Mouse (Mus musculus) midbrain, embryonic 16.5 days (tissue): Measurements from ENCODE around the gene Nup210. TPM values are rescaled to one million over a fixed set of nuclear protein-coding genes. Genes with fewer than 3 reads are reported as not detected.

Experiments
- ATAC-seq: fragments of 200-750 bp; cut with Nextera tagmentation; 2 replicates; pipeline ENCODE4 v1.8.0; 2017; ENCODE audit warnings: moderate TSS enrichment
- H3K27ac ChIP-seq: fragments of 300-500 bp; sonication (generic); 2 replicates; pipeline ENCODE4 v1.5.1; 2014; ENCODE audit warnings: mild to moderate bottlenecking, low read length, mixed read lengths
- H3K27me3 ChIP-seq: fragments of 300-500 bp; sonication (generic); 2 replicates; pipeline ENCODE4 v1.6.1; 2014; ENCODE audit warnings: low read depth, low read length, mixed read lengths; ENCODE audit not compliant: control insufficient read depth, insufficient read depth
- H3K36me3 ChIP-seq: fragments of 300-500 bp; sonication (generic); 2 replicates; pipeline ENCODE4 v1.6.1; 2014; ENCODE audit warnings: mild to moderate bottlenecking, low read length, moderate library complexity, mixed read lengths; ENCODE audit not compliant: control insufficient read depth, insufficient read depth
- H3K4me1 ChIP-seq: fragments of 300-500 bp; sonication (generic); 2 replicates; pipeline ENCODE4 v1.6.1; 2014; ENCODE audit warnings: mild to moderate bottlenecking, low read length, mixed read lengths; ENCODE audit not compliant: control insufficient read depth, insufficient read depth
- H3K4me2 ChIP-seq: fragments of 300-500 bp; sonication (generic); 2 replicates; pipeline ENCODE4 v1.6.1; 2014; ENCODE audit warnings: mild to moderate bottlenecking, low read length, mixed read lengths
- H3K4me3 ChIP-seq: fragments of 300-500 bp; sonication (generic); 2 replicates; pipeline ENCODE4 v1.5.1; 2014; ENCODE audit warnings: low read depth, mild to moderate bottlenecking, low read length, moderate library complexity, mixed read lengths
- H3K9ac ChIP-seq: fragments of 300-500 bp; sonication (generic); 2 replicates; pipeline ENCODE4 v1.6.1; 2014; ENCODE audit warnings: low read depth, low read length, mixed read lengths
- H3K9me3 ChIP-seq: fragments of 300-500 bp; sonication (generic); replicated peaks from 2 replicates; pipeline ENCODE4 v1.6.1; 2014; ENCODE audit warnings: mild to moderate bottlenecking, low read length, mixed read lengths; ENCODE audit not compliant: control insufficient read depth, poor library complexity, severe bottlenecking
- WGBS: fragments of 180-500 bp; shearing (Covaris S2); extraction: QIAGEN DNeasy Blood & Tissue Kit; methylation state at CpG from one replicate; pipeline ENCODE4 v1.1.7; 2014; 5-methylcytosine and 5-hydroxymethylcytosine counted together
- polyA plus RNA-seq: library from polyadenylated mRNA; unstranded; fragments of >200 nt; fragmentation: Nextera tagmentation; extraction: Ambion mirVana; gene quantifications from 2 replicates; pipeline ENCODE4 v1.2.1, GENCODE M21; 2015

Nup210 gene
- polyA plus RNA-seq, result 20.5 and 20.7 TPM in 2 replicates

DNA sequence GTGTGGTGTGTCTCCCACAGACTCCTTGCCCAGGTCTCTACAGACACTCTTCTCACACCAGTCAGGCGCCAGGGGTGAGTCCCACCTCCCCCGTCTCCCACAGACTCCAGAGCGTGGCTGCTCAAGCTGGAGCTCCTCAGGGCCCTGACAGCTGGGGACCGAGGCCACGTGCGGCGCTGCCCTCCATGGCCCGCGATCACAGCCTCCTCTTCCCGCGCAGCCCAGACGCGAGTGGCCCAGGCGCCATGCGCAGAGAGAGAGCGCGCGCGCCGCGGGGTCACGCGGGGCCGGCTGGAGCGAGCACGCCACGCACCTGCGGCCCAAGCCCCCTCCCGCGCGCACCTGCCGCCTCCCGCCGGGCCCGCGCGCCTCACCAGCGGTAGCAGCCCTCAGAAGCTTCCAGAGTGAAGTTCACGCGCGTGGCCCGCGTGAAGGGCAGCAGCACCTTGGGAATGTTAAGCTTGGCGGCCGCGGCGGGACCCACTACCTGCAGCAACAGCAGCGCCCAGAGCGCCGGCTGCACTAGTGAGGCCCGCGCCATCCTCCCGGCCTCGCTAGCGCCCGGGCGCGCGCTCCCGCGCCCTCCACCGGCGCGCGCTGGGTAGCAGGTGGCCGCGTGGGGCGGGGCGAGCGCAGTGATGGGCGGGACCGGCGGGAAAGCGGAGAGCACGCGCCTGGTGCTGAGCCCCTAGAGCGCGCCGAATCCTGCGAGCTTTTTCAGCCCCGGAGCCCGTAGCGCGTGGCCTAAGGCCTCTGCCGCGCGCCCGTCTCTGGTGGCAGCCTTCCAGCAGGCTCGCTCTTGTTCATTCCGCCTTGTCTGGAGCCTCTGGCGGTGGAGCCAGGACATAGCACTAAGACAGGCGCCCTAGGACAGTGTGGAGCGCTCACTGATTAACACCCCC lies at the start of gene Nup210:
Nup210 (minus strand) TSS at position 586 of the 902 bp plus-strand sequence.
- H3K4me3 ChIP-seq, result peak within 1 kb of the TSS; percentile 67
- H3K27ac ChIP-seq, result peak within 1 kb of the TSS; percentile 92
- peak; percentile 95 for ATAC-seq
- peak within 1 kb of the TSS; percentile 82 for H3K4me2 ChIP-seq
- H3K4me1 ChIP-seq, result peaks cover 24% of the 10 kb centered on the region
- no peaks in the 10 kb centered on the region for H3K9me3 ChIP-seq
- no peaks in the 10 kb centered on the region for H3K36me3 ChIP-seq
- H3K27me3 ChIP-seq, result no peaks in the 10 kb centered on the region
- H3K9ac ChIP-seq, result peak within 1 kb of the TSS; percentile 72
- WGBS, result under 1% methylated on average over 88 of the region's 93 CpGs

DNA sequence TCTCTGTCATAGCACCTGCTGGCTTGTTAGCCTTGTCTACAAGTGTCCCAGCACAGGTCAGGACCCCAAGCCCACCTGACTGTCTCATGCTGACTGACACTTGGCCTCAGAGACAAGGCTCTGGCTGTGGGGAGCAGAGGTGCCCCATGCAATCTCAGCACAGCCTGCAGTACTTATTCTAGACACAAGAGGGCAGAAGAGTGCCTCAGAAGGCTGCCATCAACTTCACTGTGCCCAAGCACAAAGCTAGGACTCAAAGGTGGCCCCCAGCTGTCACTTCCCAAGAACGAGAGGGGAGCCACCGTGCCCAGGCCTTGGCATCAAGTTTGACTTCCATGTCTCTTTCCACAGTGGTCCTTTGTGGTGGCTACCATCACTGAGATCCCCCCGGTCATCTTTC lies 48.6 kb upstream of the Nup210 start:
- WGBS, result 31% methylated on average over 3 of the region's 3 CpGs
- Histone ChIP-seq H3K9ac (0 out of 2 replicates have a peak overlapping the region, but pooled peaks have one; percentile 21), H3K36me3 (peaks cover 11% of the 10 kb centered on the region), H3K27me3 (no peaks in the 10 kb centered on the region), H3K4me1 (peaks cover 15% of the 10 kb centered on the region), H3K9me3 (no peaks in the 10 kb centered on the region), H3K4me2 (no peak overlapping the region), H3K4me3 (no peak overlapping the region), H3K27ac (no peak overlapping the region)
- ATAC-seq, result peak; percentile 5; the same call in 1 of the 2 replicates

GRCm38 (mm10) chr6:91164584-91164983 lies 48.0 kb upstream of the Nup210 start:
- ATAC-seq, result no peak
- H3K9ac ChIP-seq, result no peak overlapping the region
- peaks cover 19% of the 10 kb centered on the region for H3K4me1 ChIP-seq
- H3K4me3 ChIP-seq, result no peak overlapping the region
- peaks cover 11% of the 10 kb centered on the region for H3K36me3 ChIP-seq
- H3K4me2 ChIP-seq, result no peak overlapping the region
- H3K9me3 ChIP-seq, result no peaks in the 10 kb centered on the region
- H3K27ac ChIP-seq, result peak overlapping the region; percentile 56; the same call in 1 of the 2 replicates
- no peaks in the 10 kb centered on the region for H3K27me3 ChIP-seq
- 57% methylated on average over 2 of the region's 2 CpGs for WGBS

GRCm38 (mm10) chr6:91163195-91163911 lies 46.7 kb upstream of the Nup210 start:
- Histone ChIP-seq H3K9me3 (no peaks in the 10 kb centered on the region), H3K27me3 (no peaks in the 10 kb centered on the region), H3K27ac (no peak overlapping the region), H3K9ac (no peak overlapping the region), H3K4me2 (no peak overlapping the region), H3K4me1 (peaks cover 32% of the 10 kb centered on the region), H3K4me3 (no peak overlapping the region), H3K36me3 (peaks cover 6% of the 10 kb centered on the region)
- ATAC-seq, result no peak
- 89% methylated on average over 5 of the region's 5 CpGs for WGBS

DNA sequence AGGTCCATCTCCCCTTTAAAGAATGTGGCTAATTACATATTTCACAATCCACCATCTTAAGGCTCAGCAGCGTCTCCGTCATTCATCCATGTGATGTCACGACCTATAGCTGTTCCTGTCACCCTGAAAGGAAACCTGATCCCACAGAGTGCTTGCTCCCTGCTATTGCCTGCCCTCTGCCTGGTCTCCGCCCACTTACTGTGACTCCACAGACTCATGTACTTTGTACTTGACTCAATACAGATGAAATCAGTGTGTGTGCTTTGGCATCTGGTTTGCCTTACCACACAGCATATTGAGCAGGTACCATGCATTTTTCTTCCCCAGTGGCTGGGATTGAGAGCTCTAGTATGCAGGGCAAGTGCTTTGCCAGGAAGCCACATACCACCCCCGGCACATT lies 45.7 kb upstream of the Nup210 start:
- ATAC-seq, result no peak
- H3K27ac ChIP-seq, result no peak overlapping the region
- WGBS, result 86% methylated on average over 5 of the region's 5 CpGs
- H3K9me3 ChIP-seq, result no peaks in the 10 kb centered on the region
- peaks cover 42% of the 10 kb centered on the region for H3K4me1 ChIP-seq
- H3K4me2 ChIP-seq, result no peak overlapping the region
- peaks cover 6% of the 10 kb centered on the region for H3K36me3 ChIP-seq
- no peaks in the 10 kb centered on the region for H3K27me3 ChIP-seq
- H3K4me3 ChIP-seq, result no peak overlapping the region
- H3K9ac ChIP-seq, result no peak overlapping the region

DNA sequence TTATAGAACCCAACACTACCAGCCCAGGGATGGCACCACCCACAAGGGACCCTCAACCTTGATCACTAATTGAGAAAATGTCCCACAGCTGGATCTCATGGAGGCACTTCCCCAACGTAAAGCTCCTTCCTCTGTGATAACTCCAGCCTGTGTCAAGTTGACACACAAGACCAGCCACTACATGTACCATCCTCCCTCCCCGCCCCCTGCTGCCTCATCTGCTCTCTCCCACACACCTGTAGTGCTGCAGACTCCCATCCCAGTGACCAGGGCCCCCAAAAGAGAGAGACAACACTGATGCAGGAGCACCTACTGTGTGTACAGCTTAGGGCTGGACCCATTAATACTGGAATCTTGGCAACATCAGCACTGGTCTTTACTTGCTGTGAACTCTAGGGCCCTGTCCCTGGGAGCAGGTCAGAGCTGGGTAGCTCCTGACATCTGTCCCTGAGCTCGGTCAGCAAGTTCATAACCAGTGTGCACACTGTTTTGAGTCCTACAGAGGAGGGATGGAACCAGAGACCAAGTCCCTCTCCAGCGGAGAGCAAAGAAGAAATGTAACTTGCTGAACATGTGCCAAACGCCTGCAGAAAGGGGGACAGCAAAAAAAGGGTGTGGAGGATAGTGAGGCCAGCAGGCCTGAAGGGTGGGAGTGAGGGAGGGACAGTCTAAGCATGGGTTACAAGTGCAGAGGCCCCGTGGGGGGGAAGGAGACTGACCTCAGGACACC lies 45.0 kb upstream of the Nup210 start:
- ATAC-seq, result no peak
- H3K9ac ChIP-seq, result no peak overlapping the region

DNA sequence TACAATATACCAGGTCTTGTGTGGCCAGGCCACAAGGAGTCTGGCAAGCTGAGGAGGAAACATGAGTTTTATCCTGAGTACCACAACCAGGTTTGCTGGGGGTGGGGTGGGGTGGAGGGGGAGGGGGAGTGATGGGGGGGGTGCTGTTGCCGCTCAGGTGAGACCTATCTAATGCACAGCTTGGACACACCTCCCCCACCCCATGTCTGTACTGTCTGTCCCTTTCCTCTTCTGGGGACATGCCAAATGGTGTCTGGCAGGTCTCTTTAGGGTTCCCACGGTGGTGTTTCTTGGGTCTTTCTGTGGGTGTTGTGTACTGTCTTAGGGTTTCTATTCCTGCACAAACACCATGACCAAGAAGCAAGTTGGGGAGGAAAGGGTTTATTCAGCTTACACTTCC lies 44.3 kb upstream of the Nup210 start:
- H3K4me1 ChIP-seq, result peaks cover 50% of the 10 kb centered on the region
- ATAC-seq, result no peak
- no peaks in the 10 kb centered on the region for H3K27me3 ChIP-seq
- no peak overlapping the region for H3K27ac ChIP-seq
- H3K9ac ChIP-seq, result no peak overlapping the region
- no peak overlapping the region for H3K4me2 ChIP-seq
- no peaks in the 10 kb centered on the region; the same call in 1 of the 2 replicates for H3K36me3 ChIP-seq
- H3K4me3 ChIP-seq, result no peak overlapping the region
- WGBS, result 87% methylated on average over 2 of the region's 2 CpGs
- H3K9me3 ChIP-seq, result no peaks in the 10 kb centered on the region

More for the DNA sequence above, 45.0 kb upstream of the Nup210 start:
- Histone ChIP-seq H3K36me3 (peaks cover 5% of the 10 kb centered on the region), H3K4me3 (no peak overlapping the region), H3K9me3 (no peaks in the 10 kb centered on the region), H3K4me2 (no peak overlapping the region), H3K27ac (no peak overlapping the region), H3K27me3 (no peaks in the 10 kb centered on the region), H3K4me1 (peaks cover 45% of the 10 kb centered on the region)
- WGBS, result 81% methylated on average over 6 of the region's 6 CpGs

DNA sequence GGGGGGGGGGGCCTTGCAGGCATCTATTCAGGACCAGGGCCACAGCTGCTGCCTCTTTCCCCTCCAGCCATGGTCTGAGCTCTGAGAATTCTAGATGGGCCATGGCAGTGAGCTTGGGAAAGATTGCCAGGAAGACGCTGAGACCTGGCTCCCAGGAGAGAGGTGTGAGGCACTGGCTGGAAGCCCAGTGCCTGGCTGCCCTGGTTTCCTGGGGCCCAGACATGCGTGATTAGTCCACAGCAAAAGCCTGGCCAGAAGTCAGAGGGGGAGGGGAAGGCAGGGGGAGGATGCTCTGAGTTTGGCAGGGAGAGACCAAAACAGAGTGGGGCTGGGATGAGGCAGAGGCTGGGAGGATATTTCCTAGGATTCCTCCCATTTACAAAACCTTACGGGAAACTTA lies 43.8 kb upstream of the Nup210 start:
- H3K36me3 ChIP-seq, result no peaks in the 10 kb centered on the region
- no peak overlapping the region for H3K4me3 ChIP-seq
- H3K9me3 ChIP-seq, result no peaks in the 10 kb centered on the region
- peak overlapping the region; percentile 0; the same call in 1 of the 2 replicates for H3K4me2 ChIP-seq
- WGBS, result 22% methylated on average over 3 of the region's 3 CpGs
- H3K9ac ChIP-seq, result no peak overlapping the region
- H3K27ac ChIP-seq, result peak overlapping the region; percentile 39
- peaks cover 56% of the 10 kb centered on the region for H3K4me1 ChIP-seq
- no peak for ATAC-seq
- no peaks in the 10 kb centered on the region for H3K27me3 ChIP-seq
